Mouse (Mus musculus) spleen, postnatal 10 days (tissue): Measurements from ENCODE around the gene Dlgap4.
A peak's percentile ranks its signal among the peaks of the same experiment; 100 is the strongest.
"Not testable (repeated sequence)": the region's sequence is repeated elsewhere in the genome, so short reads cannot be mapped to it uniquely, and the experiment has no call there.

ENCODE experiments used
- DNase-seq, 2 experiments: peaks; one replicate each; pipeline ENCODE4 v3.0.0; 2021 to 2022; ENCODE audit warnings: low spot score in 2 of 2

The Dlgap4 gene

DNA sequence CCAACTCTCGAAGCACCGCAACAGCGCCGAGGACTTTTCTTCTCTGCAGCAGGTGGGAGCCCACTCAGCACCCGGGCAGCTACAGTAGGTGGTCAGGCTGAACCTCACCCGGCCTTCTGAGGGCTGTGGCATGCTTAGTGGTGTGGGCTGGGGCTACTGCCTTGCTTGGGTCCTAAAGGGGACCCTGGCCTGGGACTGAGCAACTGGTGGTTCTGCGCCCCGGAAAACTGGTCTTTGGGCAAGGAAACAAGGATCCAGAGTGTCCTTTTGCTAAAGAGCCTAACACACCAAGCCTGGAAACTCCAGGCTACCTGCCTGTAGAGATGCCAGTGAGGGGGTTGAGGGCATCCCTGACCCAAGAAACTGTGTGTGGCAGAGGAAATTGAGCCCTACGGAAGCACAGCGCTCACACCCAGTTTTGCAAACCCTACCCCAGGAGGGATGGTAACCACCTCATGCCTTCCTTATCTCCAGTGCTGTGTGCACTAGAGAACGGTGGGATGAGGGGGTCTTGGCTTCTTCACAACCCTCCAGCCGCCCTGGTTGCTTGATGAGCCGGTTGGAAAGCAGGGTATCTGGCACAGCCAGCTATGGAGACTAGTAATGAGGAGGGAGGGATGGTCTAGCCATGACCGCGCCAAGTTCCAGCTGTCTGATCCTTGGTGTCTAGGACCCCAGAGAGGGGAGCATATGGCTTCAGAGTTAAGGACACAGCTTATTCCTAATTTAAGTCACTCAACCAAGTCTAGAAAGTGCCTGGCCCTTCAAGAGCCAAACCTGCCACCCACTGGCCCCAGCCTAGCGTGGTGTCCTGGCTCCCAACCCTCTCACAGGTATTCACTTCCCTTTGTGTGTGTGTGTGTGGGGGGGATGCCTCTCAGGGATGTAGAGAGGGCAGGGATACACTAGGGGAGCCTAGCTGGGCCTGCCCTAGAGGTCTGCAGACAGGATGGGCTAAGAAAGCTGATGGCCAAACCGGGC, 162.2 kb downstream of the Dlgap4 start:
- DNase-seq, result peak in 1 of 2 experiments; percentile 6

DNA sequence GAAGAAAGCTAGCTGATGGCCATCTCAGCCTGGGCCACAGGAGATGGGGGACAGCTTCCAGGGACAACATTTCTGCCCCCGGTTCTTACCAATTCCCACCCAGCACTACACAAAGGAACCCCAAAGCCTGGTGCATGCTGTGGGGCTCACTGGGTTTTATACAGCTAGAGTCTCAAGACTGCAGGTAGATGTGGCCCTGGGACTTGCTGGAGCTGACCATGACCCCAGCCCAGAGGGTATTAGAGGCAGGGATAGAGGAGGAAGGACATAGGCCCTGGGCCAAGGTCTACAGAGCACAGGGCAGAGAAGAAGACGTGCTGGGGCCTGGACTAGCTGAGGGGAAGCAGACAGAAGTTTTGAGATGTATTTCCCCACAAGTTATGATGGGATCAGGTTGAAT, 163.4 kb downstream of the Dlgap4 start:
- peak in 1 of 2 experiments; percentile 3 for DNase-seq

DNA sequence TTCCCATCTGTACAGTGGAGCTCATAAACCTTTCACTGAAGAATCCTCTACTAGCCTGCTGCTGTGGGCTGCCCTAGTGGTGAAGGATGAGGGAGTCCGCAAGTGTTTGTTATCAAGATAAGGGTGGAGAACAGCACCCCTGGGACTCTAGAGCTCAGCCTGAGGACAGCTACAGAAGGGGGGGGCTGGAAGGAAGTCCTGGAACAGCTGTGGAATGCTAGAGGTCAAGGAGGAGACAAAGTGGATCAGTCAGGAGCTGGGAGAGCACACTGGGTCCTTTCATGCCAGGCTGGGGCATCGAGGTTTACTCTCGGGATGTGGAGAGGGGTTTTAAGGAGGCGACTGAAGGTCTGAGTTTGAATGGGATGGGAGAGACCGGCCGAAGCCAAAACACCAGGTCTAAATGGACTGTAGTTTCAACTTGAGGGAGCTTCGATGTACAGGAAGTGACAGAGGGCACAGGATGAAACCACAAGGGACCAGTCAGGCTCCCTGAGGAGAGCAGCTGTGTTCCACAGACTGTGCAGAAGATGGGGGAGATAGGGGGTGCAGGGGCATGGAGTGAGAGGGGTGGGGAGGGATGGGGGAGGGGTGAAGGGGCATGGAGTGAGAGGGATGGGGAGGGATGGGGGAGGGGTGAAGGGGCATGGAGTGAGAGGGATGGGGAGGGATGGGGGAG, 164.0 kb downstream of the Dlgap4 start:
- peak in 1 of 2 experiments; percentile 3 for DNase-seq

DNA sequence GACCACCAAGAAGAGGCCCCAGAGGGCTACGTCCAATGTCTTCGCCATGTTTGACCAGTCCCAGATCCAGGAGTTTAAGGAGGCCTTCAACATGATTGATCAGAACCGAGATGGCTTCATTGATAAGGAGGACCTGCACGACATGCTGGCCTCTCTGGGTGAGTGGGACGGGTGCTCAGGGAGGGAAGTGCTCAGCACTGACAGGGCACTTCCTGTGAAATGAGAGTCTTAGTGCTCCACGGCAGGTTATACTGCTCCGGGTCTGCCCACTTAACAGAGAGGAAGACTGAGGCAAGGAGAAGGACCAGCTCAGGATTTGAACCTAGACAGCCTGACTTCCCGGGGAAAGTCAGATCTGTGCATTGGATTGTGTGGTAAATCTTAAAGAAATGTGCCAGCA, 165.1 kb downstream of the Dlgap4 start:
- no peak for DNase-seq

DNA sequence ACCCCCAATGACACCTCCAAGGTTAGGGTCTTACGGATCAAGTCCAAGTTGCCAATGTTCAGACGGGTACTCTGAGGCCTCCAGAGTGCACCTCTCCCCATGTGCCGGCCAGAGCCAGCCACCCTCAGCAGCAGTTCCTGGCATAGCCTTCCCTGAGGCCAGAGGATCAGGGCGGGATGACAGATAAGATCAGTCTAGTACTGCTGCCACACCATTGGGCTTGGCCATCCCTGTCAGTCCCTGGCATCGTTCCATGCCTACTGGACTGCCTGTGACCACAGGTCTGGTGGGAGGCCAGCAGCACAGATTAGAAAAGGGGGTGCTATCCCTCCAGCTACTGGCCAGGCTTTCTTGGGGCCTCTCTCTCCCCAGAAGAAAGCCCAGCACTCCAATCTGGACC, 165.5 kb downstream of the Dlgap4 start:
- DNase-seq, result peak in 1 of 2 experiments; percentile 5

DNA sequence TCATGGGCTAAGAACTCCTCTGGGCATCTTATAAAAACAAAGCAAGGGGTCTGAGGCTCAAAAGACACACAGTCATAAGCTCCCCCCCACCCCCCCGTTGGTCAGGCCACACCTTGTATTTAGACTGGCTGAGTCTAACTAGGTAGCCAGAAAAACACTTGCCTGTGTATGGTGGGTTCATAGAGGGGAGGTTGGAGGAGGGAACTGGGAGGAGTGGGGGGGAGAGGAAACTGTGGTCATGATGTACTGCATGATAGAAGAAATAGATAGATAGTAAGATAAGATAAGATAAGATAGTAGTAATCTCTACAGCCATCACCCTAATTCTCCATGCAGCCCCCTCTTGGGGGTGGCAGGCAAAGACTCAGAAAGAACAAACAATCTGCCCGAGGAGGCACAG, 166.0 kb downstream of the Dlgap4 start:
- DNase-seq, result no peak

DNA sequence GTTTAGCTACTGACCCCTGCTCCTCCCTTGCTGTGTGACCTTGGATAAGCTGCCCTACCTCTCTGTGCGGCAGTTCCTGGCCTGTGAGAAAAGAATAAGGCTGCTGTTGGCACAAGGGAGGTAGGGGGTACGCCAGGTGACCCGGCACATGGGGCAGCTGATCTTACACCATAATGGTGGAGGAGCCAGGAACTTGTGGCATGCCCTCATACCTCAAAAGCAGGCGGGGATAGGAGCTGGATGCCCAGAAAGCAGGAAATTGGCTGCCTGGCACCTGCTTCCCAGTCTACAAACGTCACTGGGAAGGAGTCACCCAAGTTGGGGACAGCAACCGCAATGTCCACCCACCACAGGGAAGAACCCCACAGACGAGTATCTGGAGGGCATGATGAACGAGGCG, 166.6 kb downstream of the Dlgap4 start:
- peak in 1 of 2 experiments; percentile 4 for DNase-seq

DNA sequence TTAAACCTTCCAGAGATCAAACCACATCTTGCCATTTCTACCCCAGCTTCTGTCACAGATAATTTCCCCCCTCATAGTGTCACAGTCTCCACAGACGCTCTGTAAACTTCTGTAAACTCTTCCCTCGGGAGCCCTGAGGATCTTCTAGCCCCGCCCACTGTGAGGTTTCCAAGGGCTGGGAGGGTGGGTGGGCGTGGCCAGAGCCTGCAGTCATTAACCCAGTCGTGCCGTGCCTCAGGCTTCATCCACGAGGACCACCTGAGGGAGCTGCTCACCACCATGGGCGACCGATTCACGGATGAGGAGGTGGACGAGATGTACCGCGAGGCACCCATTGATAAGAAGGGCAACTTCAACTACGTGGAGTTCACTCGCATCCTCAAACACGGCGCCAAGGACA, 167.2 kb downstream of the Dlgap4 start:
- peak in 1 of 2 experiments; percentile 50 for DNase-seq

DNA sequence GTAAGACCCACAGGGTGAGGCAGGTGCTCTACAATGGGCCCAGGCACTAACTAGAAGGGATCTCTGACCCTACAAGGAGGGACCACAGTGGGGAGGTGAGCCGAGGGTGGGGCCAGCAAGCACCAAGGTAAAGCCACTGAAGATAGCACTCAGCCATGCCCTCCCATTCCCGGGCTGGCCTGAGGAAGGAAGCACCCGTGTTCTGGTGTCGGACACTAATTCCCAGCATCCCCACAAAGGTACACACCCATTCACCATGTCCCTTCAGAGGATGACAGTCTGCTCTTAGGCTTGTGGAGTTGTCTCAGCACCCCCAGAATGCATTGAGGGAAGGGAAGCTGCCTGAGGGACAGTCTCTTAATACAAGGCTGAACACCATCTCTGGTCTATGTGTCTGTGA, 167.8 kb downstream of the Dlgap4 start:
- DNase-seq, result peak in 1 of 2 experiments; percentile 5

DNA sequence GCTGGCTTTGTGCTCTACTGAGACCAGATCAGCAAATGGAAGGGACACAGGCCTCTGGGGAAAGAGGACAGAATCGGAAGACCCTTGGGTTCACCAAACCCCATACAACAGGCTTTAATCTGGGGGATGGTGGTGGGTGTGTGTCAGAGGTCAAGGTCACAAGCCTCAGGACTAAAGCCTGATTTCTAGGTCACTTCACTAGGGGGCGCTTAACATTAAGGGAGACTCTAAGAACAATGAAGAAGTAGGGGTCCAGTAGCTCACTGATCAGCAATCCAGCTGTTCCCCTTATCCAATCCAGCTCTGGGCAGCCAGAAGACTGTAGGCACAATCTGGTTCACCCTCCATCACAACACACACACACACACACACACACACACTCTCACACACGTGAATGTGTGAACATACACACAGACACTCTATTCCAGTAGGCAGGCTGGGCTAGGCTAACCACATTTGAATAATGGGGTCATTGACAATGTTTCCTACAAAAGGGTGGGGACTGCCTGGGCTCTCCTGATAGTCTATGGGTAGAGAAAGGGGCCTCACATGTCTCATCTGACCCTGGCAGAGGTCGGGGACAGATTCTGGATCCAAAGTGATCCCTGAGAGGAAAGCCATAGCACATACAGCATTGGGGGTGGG, 168.5 kb downstream of the Dlgap4 start:
- peak; percentile 10 to 22 for DNase-seq

DNA sequence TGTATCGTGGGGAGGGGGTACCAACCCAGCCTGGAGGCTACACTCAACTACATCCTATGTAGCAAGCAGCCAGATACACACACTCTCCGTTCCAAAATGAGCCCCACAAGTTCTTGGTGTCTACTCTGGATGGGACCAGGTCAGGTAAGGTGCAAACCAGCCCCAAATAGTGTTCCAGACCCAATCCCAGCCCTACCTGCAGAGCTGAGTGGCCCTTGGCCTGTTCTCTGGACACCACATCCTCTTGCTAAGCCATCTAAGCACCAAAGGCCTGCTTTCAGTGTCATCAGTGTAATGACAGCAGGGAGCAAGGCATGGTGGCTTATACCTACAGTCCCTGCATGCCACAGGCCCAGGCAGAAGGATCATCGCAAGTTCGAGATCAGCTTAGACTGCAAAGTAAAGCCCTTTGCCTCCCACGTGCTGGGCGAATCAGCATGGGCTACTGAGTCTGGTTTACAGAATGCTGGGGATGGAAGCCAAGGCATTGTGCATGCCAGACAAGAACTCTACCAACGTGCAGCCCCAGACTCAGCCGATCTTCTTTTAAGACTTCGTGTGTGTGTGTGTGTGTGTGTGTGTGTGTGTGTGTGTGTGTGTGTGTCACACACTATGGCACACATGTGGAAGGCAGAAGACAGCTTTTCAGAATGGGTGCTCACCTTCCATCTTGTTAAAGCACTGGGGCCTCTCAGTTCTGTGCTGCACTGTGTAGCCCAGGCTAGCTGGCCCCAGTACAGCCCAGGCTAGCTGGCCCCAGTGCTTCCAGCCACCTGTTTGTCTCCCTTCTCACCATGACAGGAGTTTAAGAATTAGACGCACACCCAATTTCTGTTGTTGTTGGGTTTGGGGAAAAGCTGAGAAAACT, 169.2 kb downstream of the Dlgap4 start:
- DNase-seq, result peak in 1 of 2 experiments; percentile 3

DNA sequence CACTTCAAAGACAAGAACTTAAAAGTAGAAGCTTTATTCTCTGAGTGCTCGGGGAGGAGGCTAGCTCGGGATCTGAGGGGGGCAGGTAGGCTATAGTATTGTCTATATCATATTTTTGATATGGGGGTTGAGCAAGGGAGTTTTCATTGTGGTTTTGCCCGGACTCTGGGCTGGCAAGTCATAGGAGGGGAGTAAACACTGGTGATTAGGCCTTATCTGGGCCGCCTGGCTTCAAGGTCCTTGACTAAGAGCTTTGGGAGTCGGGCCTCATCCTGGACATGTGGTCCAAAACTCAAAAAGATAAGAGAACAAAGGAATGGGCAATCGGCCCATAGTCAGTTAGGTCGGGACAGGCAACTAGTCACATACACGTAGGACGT, 169.8 kb downstream of the Dlgap4 start:
- peak; percentile 9 to 35 for DNase-seq

DNA sequence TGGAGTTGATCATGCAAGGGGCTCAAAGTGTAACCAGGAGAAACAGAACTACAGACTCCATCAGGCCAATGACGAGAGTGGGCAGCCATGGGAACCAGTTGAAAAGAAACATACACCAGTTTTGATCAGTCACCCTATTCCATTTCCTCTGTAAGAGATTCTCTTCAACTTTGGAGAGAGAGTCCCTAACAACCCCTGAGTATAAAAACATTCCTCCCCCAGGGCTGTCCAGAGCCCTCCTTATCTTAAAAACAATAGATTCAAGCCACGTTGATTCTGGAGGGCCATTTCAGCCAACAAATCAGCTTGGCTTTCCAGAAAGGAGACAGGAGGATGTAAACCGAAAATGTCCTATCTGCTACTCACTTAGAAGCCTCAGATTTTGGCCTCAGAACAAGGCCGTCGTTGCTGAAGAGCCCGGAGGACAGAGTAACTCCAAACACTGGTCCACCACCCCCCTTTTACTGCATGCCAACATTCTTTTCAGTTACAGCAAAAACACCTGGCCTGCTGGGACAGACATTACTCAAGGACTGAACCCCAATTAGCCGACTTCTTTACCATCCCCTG, 170.6 kb downstream of the Dlgap4 start:
- peak in 1 of 2 experiments; percentile 3 for DNase-seq

DNA sequence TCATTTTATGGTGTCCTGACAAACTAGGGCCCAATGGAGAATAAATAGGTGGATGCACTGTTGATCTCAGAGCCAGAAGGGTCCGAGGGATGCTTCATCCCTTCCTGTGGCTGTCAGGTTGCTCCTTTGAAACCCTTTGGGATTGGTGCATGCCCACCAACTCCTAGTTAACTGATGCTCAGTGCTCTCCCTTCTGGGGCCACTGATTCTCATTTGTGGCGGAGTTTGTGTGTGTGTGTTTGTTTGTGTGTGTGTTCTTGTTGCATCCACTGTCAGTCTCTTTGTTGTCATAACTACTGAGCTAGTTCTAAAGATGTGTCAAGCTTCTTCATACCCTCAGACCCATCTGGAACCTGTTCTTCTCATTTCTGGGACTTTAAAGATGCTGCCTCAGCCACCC, 171.4 kb downstream of the Dlgap4 start:
- peak in 1 of 2 experiments; percentile 2 for DNase-seq

DNA sequence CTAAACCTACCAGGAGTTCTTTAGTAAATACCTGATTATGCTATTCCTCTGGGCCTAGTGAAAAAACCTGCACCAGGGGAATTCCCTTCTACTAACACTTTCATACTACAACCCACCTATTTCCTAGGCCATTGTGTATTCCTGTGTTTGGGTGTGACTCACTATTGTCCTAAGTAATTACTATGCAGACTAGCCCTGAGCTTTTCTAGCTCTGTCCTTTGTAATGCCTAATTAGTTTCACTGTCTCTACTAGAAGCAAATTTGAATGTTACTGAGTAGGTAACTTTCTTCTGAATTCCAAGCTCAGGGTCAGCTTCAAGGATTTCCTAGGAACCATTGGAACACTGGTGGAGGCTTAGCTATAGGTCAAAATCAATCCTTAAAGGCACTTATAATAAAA, 172.9 kb downstream of the Dlgap4 start:
- not testable (repeated sequence) for DNase-seq

DNA sequence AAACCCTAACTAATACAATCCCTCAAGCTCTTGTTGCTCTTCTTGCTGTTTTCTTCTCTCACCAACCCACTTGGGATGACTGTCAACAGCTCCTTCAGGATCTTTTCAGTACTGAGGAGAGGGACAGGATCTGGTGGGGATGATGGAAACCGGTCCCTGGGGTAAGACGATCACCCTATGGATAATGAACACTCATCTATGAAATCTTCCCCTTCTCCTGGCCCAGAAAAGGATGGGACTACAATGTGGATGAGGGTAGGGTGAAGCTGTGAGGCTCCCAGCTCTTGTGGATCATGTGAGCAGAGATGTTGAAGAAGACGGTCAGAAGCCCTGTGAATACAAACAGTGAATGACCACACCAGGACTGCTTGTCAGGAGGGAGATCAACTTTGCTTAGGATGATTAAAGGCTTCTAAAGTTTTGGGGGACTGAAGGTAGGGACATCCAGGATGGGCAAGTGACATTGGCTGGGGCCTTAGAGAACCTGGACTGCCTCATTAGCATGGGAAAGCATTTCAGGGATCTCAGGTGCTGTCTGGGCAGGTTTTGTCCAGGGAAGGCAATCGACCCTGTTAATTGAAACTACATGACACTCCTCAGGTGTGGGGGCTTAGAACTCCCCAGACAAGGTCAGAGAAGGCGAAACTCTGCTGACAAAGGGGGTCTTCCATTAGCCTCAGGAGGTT, 173.7 kb downstream of the Dlgap4 start:
- DNase-seq, result no peak

DNA sequence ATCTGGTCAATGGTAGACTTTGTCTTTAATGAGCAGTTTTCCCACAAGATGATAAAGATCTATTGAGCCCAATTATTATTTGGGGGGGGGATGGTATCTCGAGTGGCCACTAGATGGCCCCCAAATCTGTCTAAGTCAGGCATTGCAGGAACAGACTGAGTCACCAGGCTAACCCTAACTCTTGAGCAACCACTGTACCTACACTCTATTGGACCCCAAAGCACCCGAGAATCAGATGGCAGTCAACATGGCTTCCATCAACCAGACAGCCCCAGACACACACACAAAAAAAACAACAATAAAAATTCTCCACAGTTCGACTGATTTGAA, 174.2 kb downstream of the Dlgap4 start:
- DNase-seq, result no peak

DNA sequence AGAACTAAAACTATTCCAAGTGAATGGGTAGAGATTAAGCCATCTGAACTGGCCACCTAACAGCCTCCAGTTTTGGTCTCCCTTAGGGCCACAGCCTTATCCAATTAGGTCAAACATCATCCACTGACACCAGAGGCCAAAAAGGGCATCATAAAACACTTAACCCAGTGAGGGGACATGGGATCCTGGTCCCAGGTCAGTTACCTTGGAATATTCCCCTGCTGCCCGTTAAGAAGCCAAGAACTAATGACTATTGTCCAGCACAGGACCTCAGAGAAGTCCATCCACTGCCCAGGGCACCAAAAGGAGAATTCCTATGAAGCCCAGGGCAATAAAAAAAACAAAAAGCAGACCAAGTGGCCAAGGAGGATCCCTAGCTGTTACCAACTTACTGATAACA, 175.3 kb downstream of the Dlgap4 start:
- no peak for DNase-seq

DNA sequence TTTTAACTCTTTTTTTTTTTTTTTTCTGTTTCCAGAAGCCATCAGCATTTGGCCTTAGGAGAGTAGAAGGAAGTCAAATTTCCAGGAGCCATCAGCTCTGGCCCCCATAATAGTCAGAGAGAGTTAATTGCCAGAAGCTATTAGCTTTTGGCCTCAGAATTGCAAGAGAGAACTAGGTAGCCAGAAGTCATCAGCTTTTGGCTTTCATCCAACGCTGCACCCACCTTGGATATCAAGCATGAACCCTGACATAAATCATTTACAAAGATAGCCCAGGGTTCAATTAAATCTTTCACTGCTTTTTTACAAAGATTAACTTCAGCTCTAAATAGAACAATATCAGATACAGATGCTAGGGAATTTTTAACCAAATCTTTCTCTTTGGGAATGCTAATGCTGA, 185.0 kb downstream of the Dlgap4 start:
- no peak for DNase-seq

DNA sequence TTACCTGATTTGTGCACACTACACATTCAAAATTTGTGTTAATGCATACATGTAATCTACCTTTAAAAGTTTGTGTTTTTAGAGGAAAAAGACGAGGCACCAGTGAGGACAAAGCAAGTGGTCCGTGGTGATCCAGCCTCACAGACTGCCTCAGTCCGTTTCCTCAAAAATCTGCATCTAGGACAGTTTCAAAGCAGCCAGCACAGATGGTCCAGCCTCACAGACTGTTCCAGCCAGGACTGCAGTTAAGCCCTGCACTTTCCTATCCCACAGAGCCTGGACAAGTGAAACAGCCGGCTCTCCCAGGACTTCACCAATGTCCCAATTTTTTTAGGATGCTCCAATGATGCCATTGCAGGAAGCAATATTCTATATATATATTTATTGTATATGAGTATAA, 187.5 kb downstream of the Dlgap4 start:
- no peak for DNase-seq

DNA sequence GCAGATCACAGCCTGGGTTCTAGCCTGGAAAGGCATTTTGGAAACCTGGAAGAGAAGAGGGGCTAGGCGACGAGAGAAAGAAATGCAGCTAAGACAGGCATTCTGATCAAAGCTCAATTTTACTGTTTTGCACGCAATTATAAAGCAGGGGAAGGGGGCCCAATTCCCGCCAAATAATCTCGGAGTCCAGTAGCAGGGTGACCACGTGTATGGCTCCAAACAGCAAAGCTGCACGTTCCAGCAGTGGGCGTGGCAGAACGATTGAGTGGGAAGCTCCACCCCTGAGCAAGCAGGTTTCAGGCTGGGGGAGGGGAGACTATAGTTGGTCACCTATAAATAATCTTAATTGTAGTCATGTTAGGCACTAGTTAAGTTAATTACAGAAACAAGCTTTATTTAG, 188.6 kb downstream of the Dlgap4 start:
- DNase-seq, result not testable (repeated sequence)
